Mouse (Mus musculus): Measurements from ENCODE around the gene Kpna1. TPM values are rescaled to one million over a fixed set of nuclear protein-coding genes. Genes with fewer than 3 reads are reported as not detected.
"Not testable (repeated sequence)": the region's sequence is repeated elsewhere in the genome, so short reads cannot be mapped to it uniquely, and the experiment has no call there.

Kpna1 gene
- polyA plus RNA-seq, 1 experiment from 2014 or later = 72.7 TPM

DNA sequence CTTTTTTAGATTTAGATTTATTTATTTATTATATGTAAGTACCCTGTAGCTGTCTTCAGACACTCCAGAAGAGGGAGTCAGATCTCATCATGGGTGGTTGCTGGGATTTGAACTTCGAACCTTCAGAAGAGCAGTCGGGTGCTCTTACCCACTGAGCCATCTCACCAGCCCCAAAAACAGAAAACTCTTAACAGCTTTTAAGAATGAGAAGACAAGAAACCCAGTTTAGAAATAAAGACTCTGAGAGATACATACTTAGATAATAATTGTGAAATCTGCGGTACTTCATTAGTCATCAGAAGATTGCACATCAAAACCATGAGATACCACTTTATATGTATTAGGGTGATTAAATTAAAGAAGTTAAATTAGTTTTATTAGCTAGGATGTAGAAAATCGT is 20.3 kb downstream of the Kpna1 start:
- H3K27ac ChIP-seq (replicated peaks); H3K36me3 ChIP-seq; ATAC-seq (ENCODE audit: low read depth); H3K9me3 ChIP-seq; H3K4me2 ChIP-seq; H3K4me1 ChIP-seq (replicated peaks); H3K9ac ChIP-seq; H3K27me3 ChIP-seq; H3K4me3 ChIP-seq: not testable (repeated sequence)
- 93% methylated on average over 4 of the region's 4 CpGs for WGBS

- peaks cover 31% of the 10 kb centered on the region for H3K36me3 ChIP-seq
- no peaks in the 10 kb centered on the region for H3K27me3 ChIP-seq
These were observed 29.8 kb downstream of the Kpna1 start for GRCm38 (mm10) chr16:36008396-36008795.

GRCm38 (mm10) chr16:36016335-36016734 is 37.8 kb downstream of the Kpna1 start:
- H3K36me3 ChIP-seq = peaks cover 41% of the 10 kb centered on the region
- no peak overlapping the region for H3K4me3 ChIP-seq
- H3K27me3 ChIP-seq = no peaks in the 10 kb centered on the region
- H3K4me1 ChIP-seq (replicated peaks) = no peaks in the 10 kb centered on the region
- H3K27ac ChIP-seq (replicated peaks) = no peak overlapping the region
- 96% methylated on average over 1 of the region's 1 CpGs for WGBS
- H3K9ac ChIP-seq = no peak overlapping the region
- H3K9me3 ChIP-seq = no peaks in the 10 kb centered on the region
- no peak overlapping the region for H3K4me2 ChIP-seq
- no peak for ATAC-seq (ENCODE audit: low read depth)

More at GRCm38 (mm10) chr16:36008396-36008795, 29.8 kb downstream of the Kpna1 start:
- Histone ChIP-seq H3K9ac (no peak overlapping the region), H3K27ac (replicated peaks) (no peak overlapping the region), H3K4me3 (no peak overlapping the region), H3K4me2 (no peak overlapping the region), H3K9me3 (no peaks in the 10 kb centered on the region), H3K4me1 (replicated peaks) (no peaks in the 10 kb centered on the region)
- no peak for ATAC-seq (ENCODE audit: low read depth)
- 95% methylated on average over 3 of the region's 3 CpGs for WGBS

DNA sequence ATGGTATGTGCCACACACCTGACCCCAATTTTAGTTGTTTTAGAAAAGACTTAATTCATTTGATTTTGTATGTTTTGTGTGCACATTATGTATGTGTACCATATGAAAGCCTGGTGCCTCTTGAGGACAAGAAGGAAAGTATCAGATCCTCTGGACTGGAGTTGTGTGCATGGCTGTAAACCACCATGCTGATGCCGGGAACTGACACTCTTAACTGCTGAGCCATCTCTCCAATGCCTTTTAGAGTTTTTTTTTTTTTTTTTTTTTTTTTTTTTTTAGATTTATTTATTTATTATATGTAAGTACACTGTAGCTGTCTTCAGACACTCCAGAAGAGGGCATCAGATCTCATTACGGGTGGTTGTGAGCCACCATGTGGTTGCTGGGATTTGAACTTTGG is 49.6 kb downstream of the Kpna1 start:
- H3K4me1 ChIP-seq (replicated peaks); H3K9ac ChIP-seq; H3K4me2 ChIP-seq; H3K4me3 ChIP-seq; H3K27ac ChIP-seq (replicated peaks); ATAC-seq (ENCODE audit: low read depth); H3K9me3 ChIP-seq; H3K27me3 ChIP-seq: not testable (repeated sequence)
- 76% methylated on average over 2 of the region's 2 CpGs for WGBS
- peaks cover 57% of the 10 kb centered on the region for H3K36me3 ChIP-seq

- Histone ChIP-seq H3K4me3 (peak within 1 kb of the TSS; percentile 62), H3K4me2 (peak within 1 kb of the TSS; percentile 75), H3K9me3 (no peaks in the 10 kb centered on the region), H3K36me3 (peaks cover 30% of the 10 kb centered on the region), H3K4me1 (replicated peaks) (peaks cover 33% of the 10 kb centered on the region), H3K27ac (replicated peaks) (peak within 1 kb of the TSS; percentile 81), H3K27me3 (no peaks in the 10 kb centered on the region), H3K9ac (peak within 1 kb of the TSS; percentile 76)
- WGBS = 3% methylated on average over 39 of the region's 39 CpGs
- peak; percentile 96 for ATAC-seq (ENCODE audit: low read depth)
These were observed 62.4 kb downstream of the Kpna1 start, which contains the start of gene Wdr5b for GRCm38 (mm10) chr16:36040640-36041624. Wdr5b (plus strand) TSS chr16:36041190.

GRCm38 (mm10) chr16:36041625-36042020 is 63.1 kb downstream of the Kpna1 start:
- Histone ChIP-seq H3K36me3 (peaks cover 35% of the 10 kb centered on the region), H3K27me3 (no peaks in the 10 kb centered on the region), H3K9me3 (no peaks in the 10 kb centered on the region), H3K4me3 (peak overlapping the region; percentile 62), H3K4me1 (replicated peaks) (peaks cover 33% of the 10 kb centered on the region), H3K4me2 (peak overlapping the region; percentile 75), H3K27ac (replicated peaks) (peak overlapping the region; percentile 81), H3K9ac (peak overlapping the region; percentile 76)
- no peak for ATAC-seq (ENCODE audit: low read depth)
- WGBS = 33% methylated on average over 11 of the region's 11 CpGs

GRCm38 (mm10) chr16:36043073-36043472 is 64.5 kb downstream of the Kpna1 start:
- ATAC-seq (ENCODE audit: low read depth) = no peak
- Histone ChIP-seq H3K4me2 (no peak overlapping the region), H3K27ac (replicated peaks) (no peak overlapping the region), H3K9me3 (no peaks in the 10 kb centered on the region), H3K9ac (no peak overlapping the region), H3K4me3 (no peak overlapping the region), H3K27me3 (no peaks in the 10 kb centered on the region), H3K36me3 (peaks cover 47% of the 10 kb centered on the region), H3K4me1 (replicated peaks) (peaks cover 33% of the 10 kb centered on the region)
- 90% methylated on average over 10 of the region's 10 CpGs for WGBS

DNA sequence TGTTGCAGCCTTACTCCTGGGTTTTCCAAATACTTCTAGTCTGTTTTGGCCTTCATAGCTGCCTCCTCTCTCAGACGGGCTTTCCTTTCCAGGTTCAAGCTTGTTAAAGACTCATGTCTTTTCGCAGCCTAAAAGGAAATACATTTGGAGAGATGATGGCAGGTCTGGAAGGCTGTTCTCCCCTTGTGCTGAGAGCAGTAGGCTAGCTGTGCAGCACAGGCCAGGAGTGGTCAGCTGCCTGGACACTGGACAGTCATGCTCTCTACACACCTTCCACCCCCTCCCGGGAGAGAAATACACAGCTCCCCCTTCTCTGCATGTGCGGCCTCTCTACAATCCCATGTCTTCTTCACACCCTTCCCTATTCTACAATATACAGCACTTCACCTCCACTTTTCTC is 65.4 kb downstream of the Kpna1 start:
- H3K27ac ChIP-seq (replicated peaks) = no peak overlapping the region
- H3K9ac ChIP-seq = no peak overlapping the region
- no peaks in the 10 kb centered on the region for H3K9me3 ChIP-seq
- ATAC-seq (ENCODE audit: low read depth) = no peak
- H3K36me3 ChIP-seq = peaks cover 56% of the 10 kb centered on the region
- H3K4me3 ChIP-seq = no peak overlapping the region
- H3K4me2 ChIP-seq = no peak overlapping the region
- peaks cover 33% of the 10 kb centered on the region for H3K4me1 ChIP-seq (replicated peaks)
- no peaks in the 10 kb centered on the region for H3K27me3 ChIP-seq
- 88% methylated on average over 4 of the region's 4 CpGs for WGBS

- Histone ChIP-seq H3K4me2 (no peak overlapping the region), H3K4me1 (replicated peaks) (peaks cover 16% of the 10 kb centered on the region), H3K27me3 (no peaks in the 10 kb centered on the region), H3K9ac (no peak overlapping the region), H3K9me3 (no peaks in the 10 kb centered on the region), H3K36me3 (peaks cover 90% of the 10 kb centered on the region), H3K4me3 (no peak overlapping the region), H3K27ac (replicated peaks) (no peak overlapping the region)
- ATAC-seq (ENCODE audit: low read depth) = no peak
- WGBS = 91% methylated on average over 4 of the region's 4 CpGs
These were observed 69.0 kb downstream of the Kpna1 start for GRCm38 (mm10) chr16:36047538-36047937.

DNA sequence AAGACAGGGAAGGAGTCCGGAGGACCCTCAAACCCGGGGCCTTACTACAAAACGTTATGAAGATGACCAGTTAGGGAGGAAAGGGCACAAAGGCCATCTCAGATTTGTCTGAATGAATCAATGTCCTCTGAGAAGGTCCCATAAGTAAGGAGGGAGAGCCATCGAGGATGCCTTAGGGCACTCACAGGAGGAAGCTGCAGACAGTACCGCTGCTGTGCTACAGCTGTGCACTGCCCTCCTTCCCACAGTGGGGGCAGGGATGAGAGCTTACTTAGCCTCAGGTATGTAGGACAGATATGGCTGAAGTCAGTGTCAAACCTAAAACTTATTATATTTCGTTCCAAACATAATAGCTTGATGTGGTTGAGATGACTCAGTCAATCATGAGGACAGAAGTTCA is 72.9 kb downstream of the Kpna1 start:
- Histone ChIP-seq H3K27me3 (no peaks in the 10 kb centered on the region), H3K9ac (no peak overlapping the region), H3K27ac (replicated peaks) (no peak overlapping the region), H3K4me3 (no peak overlapping the region), H3K9me3 (no peaks in the 10 kb centered on the region), H3K36me3 (peaks cover 61% of the 10 kb centered on the region), H3K4me2 (no peak overlapping the region), H3K4me1 (replicated peaks) (no peaks in the 10 kb centered on the region)
- 90% methylated on average over 6 of the region's 6 CpGs for WGBS
- no peak for ATAC-seq (ENCODE audit: low read depth)

DNA sequence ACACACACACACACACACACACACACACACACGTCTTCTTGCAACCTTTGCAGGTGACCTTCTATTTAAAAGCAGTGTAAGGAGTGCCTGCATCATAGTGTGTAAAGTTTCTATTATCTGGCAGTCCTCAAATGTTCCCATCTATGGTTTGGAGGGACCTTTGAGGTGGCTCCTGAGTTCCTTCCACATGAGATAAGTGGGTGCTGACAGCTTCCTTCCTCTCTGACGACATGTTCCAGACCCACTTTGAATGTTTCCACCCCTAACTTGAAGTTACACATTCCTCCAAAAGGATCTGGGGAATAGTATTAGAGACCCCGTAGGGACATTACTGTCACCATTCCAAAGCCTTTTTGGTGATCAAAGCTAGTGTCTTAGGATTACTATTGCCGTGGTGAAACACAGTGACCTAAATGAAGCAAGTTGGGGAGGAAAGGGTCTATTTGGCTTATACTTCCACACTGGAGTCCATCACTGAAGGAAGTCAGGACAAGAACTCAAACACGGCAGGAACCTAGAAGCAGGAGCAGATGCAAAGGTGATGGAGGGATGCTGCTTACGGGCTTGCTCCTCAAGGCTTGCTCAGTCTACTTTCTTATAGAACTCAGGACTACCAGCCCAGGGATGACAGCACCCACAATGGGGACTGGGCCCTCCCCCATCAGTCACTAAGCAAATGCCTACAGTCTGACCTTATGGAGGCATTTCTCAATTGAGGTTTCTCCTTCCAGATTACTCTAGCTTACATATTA is 75.2 kb downstream of the Kpna1 start:
- ATAC-seq (ENCODE audit: low read depth) = no peak
- Histone ChIP-seq H3K9ac (no peak overlapping the region), H3K4me3 (no peak overlapping the region), H3K27me3 (no peaks in the 10 kb centered on the region), H3K9me3 (no peaks in the 10 kb centered on the region), H3K36me3 (peaks cover 40% of the 10 kb centered on the region), H3K4me2 (no peak overlapping the region), H3K27ac (replicated peaks) (no peak overlapping the region), H3K4me1 (replicated peaks) (no peaks in the 10 kb centered on the region)
- 93% methylated on average over 6 of the region's 6 CpGs for WGBS

DNA sequence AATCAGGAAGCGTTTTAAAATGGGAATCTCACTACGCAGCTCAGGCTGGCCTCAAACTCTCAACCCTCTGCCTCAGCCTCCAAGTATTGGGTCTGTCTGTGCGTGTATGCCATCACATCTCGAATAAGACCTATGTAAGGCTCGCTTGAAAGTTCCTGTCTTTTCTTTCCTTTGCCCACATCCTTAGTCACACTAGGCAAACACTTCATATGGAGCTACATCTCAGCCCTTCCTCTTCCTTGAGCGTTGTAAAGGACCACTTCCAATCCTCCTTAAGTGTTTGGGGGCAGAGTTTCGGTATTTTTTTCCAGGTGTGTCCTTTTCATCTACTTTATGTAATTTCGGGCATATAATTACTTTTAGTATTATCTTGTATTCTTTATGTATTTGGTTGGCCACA is 76.4 kb downstream of the Kpna1 start:
- no peak overlapping the region for H3K4me2 ChIP-seq
- H3K27me3 ChIP-seq = no peaks in the 10 kb centered on the region
- no peak overlapping the region for H3K27ac ChIP-seq (replicated peaks)
- 97% methylated on average over 8 of the region's 8 CpGs for WGBS
- H3K9me3 ChIP-seq = no peaks in the 10 kb centered on the region
- H3K9ac ChIP-seq = no peak overlapping the region
- no peaks in the 10 kb centered on the region for H3K4me1 ChIP-seq (replicated peaks)
- H3K4me3 ChIP-seq = no peak overlapping the region
- H3K36me3 ChIP-seq = peaks cover 28% of the 10 kb centered on the region
- ATAC-seq (ENCODE audit: low read depth) = no peak

Measured in neural tube, embryonic 13.5 days (tissue).